Mouse (Mus musculus): Measurements from ENCODE around the gene Cacna2d3. TPM values are rescaled to one million over a fixed set of nuclear protein-coding genes. Genes with fewer than 3 reads are reported as not detected.

Gene Cacna2d3
- total and polyA plus RNA-seq, 3 experiments, result not detected

- no peak overlapping the region for H3K4me2 ChIP-seq (ENCODE audit: insufficient read depth, low read depth, poor library complexity, severe bottlenecking)
- no peak overlapping the region for H3K4me3 ChIP-seq (replicated peaks in 1 of 3; ENCODE audit: low read depth in 2 of 3, low read length in 2 of 3, poor library complexity in 1 of 3)
Measured at GRCm38 (mm10) chr14:29723267-29723666, 1.6 kb upstream of the Cacna2d3 start.

GRCm38 (mm10) chr14:29722386-29723221 is 940 bp upstream of the Cacna2d3 start:
- H3K4me2 ChIP-seq (ENCODE audit: insufficient read depth, low read depth, poor library complexity, severe bottlenecking), result no peak overlapping the region
- H3K27ac ChIP-seq (ENCODE audit: insufficient read depth, low read depth), result no peak overlapping the region
- H3K4me1 ChIP-seq (ENCODE audit: control insufficient read depth in 1 of 2, insufficient read depth in 2 of 2), result no peaks in the 10 kb centered on the region
- no peak for DNase-seq (ENCODE audit: extremely low read depth)
- no peak for TF ChIP-seq USF2 (conservative IDR thresholded peaks at IDR 0.05; ENCODE audit: low read depth, low read length)
- dilution Hi-C loops (cut with MboI; ENCODE audit: extremely low pct_ligation_motif_present, extremely low pct_unique_long_range_greater_than_20kb, low sequenced_read_pairs) (no loop called here), in situ Hi-C loops (cut with MboI; ENCODE audit: low pct_ligation_motif_present, low pct_unique_long_range_greater_than_20kb, low sequenced_read_pairs) (no loop called here)
- peaks cover 26% of the 10 kb centered on the region for H3K27me3 ChIP-seq (replicated peaks)
- H3K9ac ChIP-seq (ENCODE audit: insufficient read depth, low read depth), result no peak overlapping the region
- peaks cover 11% of the 10 kb centered on the region for H3K9me3 ChIP-seq (replicated peaks; ENCODE audit: low read length)
- H3K36me3 ChIP-seq (replicated peaks in 1 of 2; ENCODE audit: control insufficient read depth in 1 of 2, insufficient read depth in 1 of 2, low read length in 1 of 2), result no peaks in the 10 kb centered on the region
- H3K79me2 ChIP-seq (replicated peaks; ENCODE audit: control insufficient read depth, extremely low read depth, insufficient read depth, poor library complexity, severe bottlenecking), result no peaks in the 10 kb centered on the region
- H3K4me3 ChIP-seq (replicated peaks in 1 of 3; ENCODE audit: low read depth in 2 of 3, low read length in 2 of 3, poor library complexity in 1 of 3), result no peak overlapping the region

More at GRCm38 (mm10) chr14:29723267-29723666, 1.6 kb upstream of the Cacna2d3 start:
- no peak for DNase-seq (ENCODE audit: extremely low read depth)
- no peak for TF ChIP-seq HCFC1 (IDR thresholded peaks at IDR 0.05; ENCODE audit: low read depth, low read length)
- no peak for TF ChIP-seq ELF1 (IDR thresholded peaks at IDR 0.05; ENCODE audit: low read depth, low read length)
- no peak for TF ChIP-seq ZKSCAN1 (IDR thresholded peaks at IDR 0.05; ENCODE audit: borderline replicate concordance, low read depth, low read length)
- no peak for TF ChIP-seq JUN (IDR thresholded peaks at IDR 0.05; ENCODE audit: insufficient read depth, low read depth, low read length)
- no peak for TF ChIP-seq UBTF (IDR thresholded peaks at IDR 0.05; ENCODE audit: low read depth, low read length)
- no peak for TF ChIP-seq RAD21 (IDR thresholded peaks at IDR 0.05; ENCODE audit: low read depth, low read length)
- no peak for TF ChIP-seq CHD1 (IDR thresholded peaks at IDR 0.05; ENCODE audit: low read depth, low read length)
- no peak for TF ChIP-seq TBP (conservative IDR thresholded peaks at IDR 0.05; ENCODE audit: low read depth, low read length)
- no peak for TF ChIP-seq KAT2A (IDR thresholded peaks at IDR 0.05; ENCODE audit: insufficient replicate concordance, low read length)
- TF ChIP-seq MYC (IDR thresholded peaks at IDR 0.05; ENCODE audit: low read depth, low read length), result no peak
- no peak for TF ChIP-seq CHD2 (IDR thresholded peaks at IDR 0.05; ENCODE audit: low read length)
- TF ChIP-seq USF2 (conservative IDR thresholded peaks at IDR 0.05; ENCODE audit: low read depth, low read length), result no peak
- TF ChIP-seq ZNF384 (IDR thresholded peaks at IDR 0.05; ENCODE audit: low read depth, low read length), result no peak
- TF ChIP-seq JUND (conservative IDR thresholded peaks at IDR 0.05; ENCODE audit: low read depth, low read length), result no peak
- no peak for TF ChIP-seq NELFE (IDR thresholded peaks at IDR 0.05; ENCODE audit: low read depth, low read length)
- TF ChIP-seq MAX (IDR thresholded peaks at IDR 0.05; ENCODE audit: low read length), result no peak
- Histone ChIP-seq H3K4me1 (ENCODE audit: control insufficient read depth in 1 of 2, insufficient read depth in 2 of 2) (no peaks in the 10 kb centered on the region), H3K36me3 (replicated peaks in 1 of 2; ENCODE audit: control insufficient read depth in 1 of 2, insufficient read depth in 1 of 2, low read length in 1 of 2) (no peaks in the 10 kb centered on the region), H3K9ac (ENCODE audit: insufficient read depth, low read depth) (no peak overlapping the region), H3K79me2 (replicated peaks; ENCODE audit: control insufficient read depth, extremely low read depth, insufficient read depth, poor library complexity, severe bottlenecking) (no peaks in the 10 kb centered on the region), H3K9me3 (replicated peaks; ENCODE audit: low read length) (peaks cover 11% of the 10 kb centered on the region), H3K27me3 (replicated peaks) (peaks cover 25% of the 10 kb centered on the region), H3K27ac (ENCODE audit: insufficient read depth, low read depth) (no peak overlapping the region)
- in situ Hi-C loops (cut with MboI; ENCODE audit: low pct_ligation_motif_present, low pct_unique_long_range_greater_than_20kb, low sequenced_read_pairs) (no loop called here), dilution Hi-C loops (cut with MboI; ENCODE audit: extremely low pct_ligation_motif_present, extremely low pct_unique_long_range_greater_than_20kb, low sequenced_read_pairs) (no loop called here)

All from CH12.LX (cell line).